Mouse (Mus musculus) hindlimb bud, embryonic 11.5 days (tissue): ENCODE results near the gene Atp8a2.

Source experiments
- DNase-seq: peaks from one replicate; pipeline ENCODE4 v3.0.0-alpha.2; 2012; ENCODE audit warnings: low read depth, low spot score; ENCODE audit errors: extremely low spot score

Gene Atp8a2

GRCm38 (mm10) chr14:60196884-60197283, at the start of gene Atp8a2:
Gene Atp8a2, minus strand, starts transcription at chr14:60197179.
- no peak for DNase-seq

DNA sequence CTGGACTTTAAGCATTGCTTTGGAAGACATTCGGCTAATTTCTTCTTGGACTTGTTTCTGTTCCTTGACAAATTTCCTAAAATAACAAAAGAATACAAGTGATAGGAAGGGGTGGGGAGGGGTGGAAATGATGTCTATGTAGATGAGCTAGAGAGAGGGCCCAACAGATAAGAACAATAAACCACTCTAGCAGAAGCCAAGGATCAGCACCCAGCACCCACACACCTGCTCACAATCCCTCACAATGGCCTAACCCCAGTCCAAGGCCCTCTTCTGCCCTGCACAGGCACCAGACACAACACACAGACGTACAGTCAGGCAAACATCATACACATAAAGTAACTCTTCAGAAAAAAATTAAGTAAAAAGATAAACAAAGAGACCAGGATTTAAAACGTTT, 41.6 kb upstream of the Atp8a2 start:
- DNase-seq = no peak

DNA sequence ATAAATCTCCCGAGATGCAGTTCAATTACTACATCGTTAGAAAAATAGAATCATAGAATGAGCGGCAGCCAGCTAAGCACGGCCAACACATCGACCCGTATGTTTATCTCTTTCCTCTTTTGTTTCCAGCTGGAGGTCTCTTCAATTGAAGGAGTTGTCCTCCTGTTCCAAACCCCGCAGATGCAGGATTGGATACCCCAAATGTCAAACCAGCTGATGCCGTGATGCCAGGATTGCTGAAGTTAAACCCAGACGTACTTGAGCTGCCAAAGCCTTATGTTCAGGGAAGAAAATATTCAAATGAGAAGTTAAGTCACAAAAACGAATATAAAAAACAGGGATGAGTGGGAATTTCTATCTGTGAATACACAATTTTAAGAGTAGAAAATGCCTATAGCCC, 22.9 kb upstream of the Atp8a2 start:
- DNase-seq = no peak

DNA sequence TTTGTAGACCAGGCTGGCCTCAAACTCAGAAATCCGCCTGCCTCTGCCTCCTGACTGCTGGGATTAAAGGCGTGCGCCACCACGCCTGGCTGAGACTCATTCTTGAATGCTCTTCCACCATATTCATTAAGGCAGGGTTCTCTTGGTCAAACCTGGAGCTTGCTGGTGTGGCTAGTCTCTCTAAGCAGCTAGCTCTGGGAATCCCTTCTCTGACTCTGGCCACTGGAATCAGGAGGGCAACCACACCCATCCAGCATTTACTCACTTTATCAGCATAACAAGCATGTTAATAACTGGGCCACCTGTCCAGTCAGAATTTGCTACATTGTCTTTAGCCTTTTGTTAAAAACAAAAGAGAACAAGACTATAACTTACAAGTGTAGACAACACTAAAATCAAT, 20.6 kb upstream of the Atp8a2 start:
- DNase-seq = no peak

GRCm38 (mm10) chr14:60216125-60216524, 19.1 kb upstream of the Atp8a2 start:
- DNase-seq = no peak

GRCm38 (mm10) chr14:60215000-60215399, 18.0 kb upstream of the Atp8a2 start:
- DNase-seq = no peak

- no peak for DNase-seq
Observed at GRCm38 (mm10) chr14:60214040-60214439, 17.1 kb upstream of the Atp8a2 start.

- no peak for DNase-seq
Observed at GRCm38 (mm10) chr14:60209166-60209565, 12.2 kb upstream of the Atp8a2 start.

DNA sequence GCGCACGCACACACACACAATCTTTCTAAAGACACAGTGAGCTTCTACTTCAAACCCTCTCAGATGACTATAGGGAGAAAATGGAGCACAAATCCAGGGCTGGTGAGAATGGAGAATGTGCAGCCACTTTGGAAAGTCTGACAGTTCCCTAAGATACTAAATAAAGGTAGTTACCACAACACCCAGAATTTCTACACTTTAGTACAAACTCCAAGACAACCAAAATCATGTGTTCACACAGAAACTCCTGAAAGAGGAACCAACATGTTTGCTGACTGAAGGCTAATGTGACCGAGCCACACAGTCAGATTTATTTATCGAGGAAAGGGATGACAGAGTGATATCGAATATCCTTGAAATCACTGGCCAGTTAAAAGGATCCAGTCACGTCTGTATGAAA, 8.0 kb upstream of the Atp8a2 start:
- no peak for DNase-seq

DNA sequence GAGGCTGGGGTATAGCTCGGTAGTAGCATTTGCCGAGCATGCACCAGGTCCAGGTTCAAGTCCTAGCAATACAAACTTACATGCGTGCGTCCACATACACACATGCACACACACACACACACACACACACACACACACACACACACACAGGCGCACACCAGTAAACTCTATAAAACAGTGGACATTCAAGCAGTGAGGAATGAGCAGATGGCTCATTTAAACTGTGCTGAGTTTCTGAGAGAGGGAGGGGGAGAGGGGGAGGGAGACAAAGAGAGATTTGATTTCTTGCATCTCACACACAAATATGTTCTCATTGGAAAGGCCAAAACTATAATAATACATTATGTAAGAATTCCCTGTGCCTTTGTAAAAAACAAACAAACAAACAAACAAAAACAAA, 980 bp downstream of the Atp8a2 start:
- no peak for DNase-seq

DNA sequence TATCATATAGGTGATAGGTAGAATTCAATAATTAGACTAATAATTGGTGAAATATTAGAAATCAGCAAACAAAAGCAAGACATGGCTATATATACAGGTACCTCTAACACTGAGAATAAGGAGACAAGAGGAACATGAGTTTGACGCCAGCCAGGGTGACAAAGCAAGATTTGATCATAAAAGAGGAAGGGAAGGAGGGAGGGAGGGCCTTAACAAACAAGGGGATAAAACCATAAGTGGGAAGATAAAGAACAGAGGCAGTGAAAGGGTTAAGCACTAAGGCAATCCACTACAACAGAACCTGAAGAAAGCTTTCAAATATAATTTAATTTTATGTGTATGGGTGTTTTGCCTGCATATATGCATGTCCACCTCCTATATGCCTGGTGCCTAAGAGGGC, 2.4 kb downstream of the Atp8a2 start:
- no peak for DNase-seq

GRCm38 (mm10) chr14:60189771-60190170, 7.2 kb downstream of the Atp8a2 start:
- DNase-seq = no peak

DNA sequence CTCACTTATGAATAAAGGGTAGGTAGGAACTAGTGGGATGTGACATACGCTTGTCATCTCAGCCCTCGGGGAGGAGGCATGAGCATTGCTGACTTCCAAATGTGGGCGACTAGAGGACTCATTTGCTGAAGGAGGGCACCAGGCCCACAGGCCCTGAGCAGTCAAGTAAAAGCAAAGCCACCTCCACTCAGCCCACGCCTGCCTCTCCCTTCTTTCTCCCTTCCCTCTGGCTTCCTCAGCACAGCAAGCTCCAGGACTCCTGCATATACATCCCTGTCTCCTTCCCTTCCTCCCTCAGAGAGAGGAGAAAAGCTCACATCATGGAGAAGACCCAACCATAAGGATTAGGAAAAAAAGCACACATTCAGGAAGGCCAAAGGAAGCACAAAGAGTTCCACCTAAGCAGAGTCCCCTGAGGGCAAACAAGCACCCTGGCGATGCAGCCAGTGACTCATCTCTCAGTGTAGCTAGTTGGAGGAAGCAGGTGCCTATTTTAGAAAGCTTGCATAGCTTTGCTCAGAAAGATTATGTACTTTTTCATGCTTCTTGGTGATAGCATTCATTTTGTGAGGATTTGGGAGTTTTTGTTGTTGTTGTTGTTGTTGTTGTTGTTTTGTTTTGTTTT, 8.7 kb downstream of the Atp8a2 start:
- no peak for DNase-seq

- DNase-seq = no peak
Observed at GRCm38 (mm10) chr14:60181306-60181705, 15.7 kb downstream of the Atp8a2 start.

GRCm38 (mm10) chr14:60178571-60178955, 18.4 kb downstream of the Atp8a2 start:
- no peak for DNase-seq

GRCm38 (mm10) chr14:60177614-60178570, 19.1 kb downstream of the Atp8a2 start:
- no peak for DNase-seq

DNA sequence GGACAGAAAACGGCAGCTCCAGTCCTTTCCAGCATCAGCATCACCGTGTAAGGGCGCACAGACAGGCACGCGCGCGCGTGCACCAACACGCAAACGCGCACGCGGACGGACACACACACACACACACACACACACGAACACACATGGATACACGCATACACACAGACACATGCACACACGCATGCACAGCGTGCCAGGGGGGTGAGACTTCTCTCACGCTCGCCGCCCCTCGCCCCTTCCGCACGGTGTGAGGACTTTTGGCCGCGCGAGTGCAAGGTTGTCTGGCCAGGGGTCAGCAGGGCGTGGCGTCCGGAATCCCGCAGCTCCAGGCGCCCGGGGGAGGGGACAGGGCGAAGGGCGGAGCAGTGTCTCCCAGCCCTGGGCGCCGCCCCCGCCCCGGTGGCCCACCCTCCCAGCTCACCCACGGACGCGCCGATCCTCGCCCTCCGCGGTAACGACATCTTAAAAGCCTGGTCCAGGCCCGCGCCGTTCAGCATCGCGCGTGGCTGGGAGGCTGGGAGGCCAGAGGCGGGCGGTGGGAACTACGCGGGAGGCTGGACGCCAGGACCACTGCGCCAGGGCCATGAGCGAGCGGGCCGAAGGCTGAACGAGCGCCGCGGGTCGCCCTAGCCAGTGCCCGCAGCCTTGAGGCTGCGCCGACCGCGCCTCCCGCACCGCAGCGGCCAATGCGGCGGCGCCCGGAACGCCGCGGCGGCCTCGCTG, 19.9 kb downstream of the Atp8a2 start:
- DNase-seq = no peak

GRCm38 (mm10) chr14:60176469-60176890, 20.5 kb downstream of the Atp8a2 start:
- DNase-seq = no peak

GRCm38 (mm10) chr14:60172286-60173055, 24.5 kb downstream of the Atp8a2 start:
- no peak for DNase-seq

- no peak for DNase-seq
Observed at GRCm38 (mm10) chr14:60170845-60171610, 26.0 kb downstream of the Atp8a2 start.
